Mouse (Mus musculus) liver, embryonic 14.5 days (tissue): ENCODE measurements at regions not wholly inside any gene's neighbourhood (a gene's known extent, or its start where the extent isn't known, plus 50 kb on each side); places are given as distances from the start of the nearest gene placed in this dataset.

Source experiments
- CTCF ChIP-seq: IDR thresholded peaks from 2 replicates; pipeline ENCODE4 v1.5.1; 2016; ENCODE audit warnings: antibody characterized with exemption, low read depth, control low read depth
- EP300 ChIP-seq: IDR thresholded peaks from 2 replicates; pipeline ENCODE4 v1.6.1; 2016; ENCODE audit warnings: antibody characterized with exemption, low read depth

GRCm38 (mm10) chr8:39779449-39779848 lies 895.4 kb upstream of the Adam24 start:
- no peak for TF ChIP-seq CTCF
- no peak for TF ChIP-seq EP300
